Mouse (Mus musculus) 416B (cell line): ENCODE measurements around the gene Syt8.

ENCODE experiments used
- DNase-seq: peaks from one replicate; pipeline ENCODE4 v3.0.0; 2011; ENCODE audit warnings: low read depth

Gene Syt8

DNA sequence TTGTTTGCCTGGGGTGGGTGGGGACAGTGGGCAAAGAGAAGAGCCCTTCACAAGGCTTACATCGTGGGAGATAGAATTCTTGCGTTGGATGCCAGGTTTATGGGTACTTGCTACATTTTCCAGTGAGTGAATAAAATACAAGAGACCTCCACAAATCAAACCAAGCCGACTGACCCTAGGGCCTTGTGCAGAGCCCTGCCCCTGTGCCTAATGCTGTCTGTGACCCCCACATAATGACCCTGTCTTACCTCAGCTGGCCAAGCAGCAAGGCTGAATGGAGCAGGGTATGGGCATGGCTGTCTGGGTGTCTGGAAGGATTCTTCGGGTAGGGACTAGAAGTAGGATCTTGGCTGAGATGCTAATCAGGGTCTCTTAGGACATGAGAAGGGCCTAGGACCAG lies 11.6 kb downstream of the Syt8 start:
- no peak for DNase-seq

DNA sequence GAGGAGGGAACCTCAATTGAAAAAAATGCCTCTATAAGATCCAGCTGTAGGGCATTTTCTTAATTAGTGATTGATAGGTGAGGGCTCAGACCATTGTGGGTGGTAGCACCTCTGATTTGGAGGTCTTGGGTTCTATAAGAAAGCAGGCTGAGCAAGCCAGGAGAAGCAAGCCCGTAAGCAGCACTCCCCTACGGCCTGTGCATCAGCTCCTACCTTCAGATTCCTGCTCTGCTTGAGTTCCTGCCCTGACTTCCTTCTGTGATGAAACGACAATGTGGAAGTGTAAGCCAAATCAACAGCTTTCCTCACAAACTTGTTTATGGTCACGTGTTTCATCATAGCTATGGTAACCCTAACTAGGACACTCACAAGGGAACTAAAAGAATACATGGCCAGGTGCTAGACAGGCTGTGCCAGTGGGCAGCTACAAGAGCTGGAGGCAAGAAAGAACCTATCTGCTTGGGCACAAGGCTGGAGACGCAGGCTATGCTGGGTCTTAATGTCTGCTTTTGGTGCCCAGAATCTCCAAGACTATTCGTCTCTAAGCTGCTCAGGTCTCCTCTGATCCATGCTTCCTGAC lies 14.5 kb downstream of the Syt8 start:
- no peak for DNase-seq

DNA sequence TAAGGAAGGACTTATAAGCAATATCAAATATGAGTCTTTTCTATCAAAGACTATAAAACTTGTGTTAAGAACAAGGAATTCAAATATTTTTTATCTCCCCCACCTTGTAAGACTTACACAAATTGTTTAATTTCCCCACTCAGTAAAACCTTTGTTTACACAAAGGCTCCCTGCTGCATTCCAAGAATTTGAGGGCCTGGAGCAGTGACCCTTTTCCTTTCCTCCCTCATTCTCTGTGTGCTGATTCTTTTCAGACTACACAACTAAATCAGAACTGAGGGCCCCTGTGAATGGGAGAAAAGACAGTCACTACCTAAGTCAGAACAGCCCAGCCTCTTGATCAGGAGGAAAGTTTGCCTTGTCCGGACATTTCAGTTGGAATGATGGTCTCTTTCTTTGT lies 20.1 kb downstream of the Syt8 start:
- DNase-seq, result no peak

DNA sequence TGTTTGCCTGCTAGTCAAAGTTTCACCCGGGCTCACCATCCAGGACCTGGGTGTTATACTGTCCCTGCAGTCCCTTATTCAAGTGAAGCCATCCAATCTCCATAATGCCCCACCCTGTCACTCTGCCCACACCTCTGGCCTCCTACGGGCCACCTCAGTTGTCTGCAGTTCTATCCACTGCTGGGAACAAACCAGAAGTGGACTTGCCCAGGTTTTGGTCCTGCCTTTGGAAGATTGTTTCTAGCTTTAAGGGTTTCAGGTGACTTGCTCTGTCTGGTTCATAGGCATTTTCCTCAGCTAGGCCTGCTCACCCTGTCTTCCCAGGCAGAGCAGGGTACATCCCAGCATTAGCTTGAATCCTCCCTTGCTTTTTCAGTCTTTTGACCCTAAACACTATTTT lies 20.6 kb downstream of the Syt8 start:
- no peak for DNase-seq

DNA sequence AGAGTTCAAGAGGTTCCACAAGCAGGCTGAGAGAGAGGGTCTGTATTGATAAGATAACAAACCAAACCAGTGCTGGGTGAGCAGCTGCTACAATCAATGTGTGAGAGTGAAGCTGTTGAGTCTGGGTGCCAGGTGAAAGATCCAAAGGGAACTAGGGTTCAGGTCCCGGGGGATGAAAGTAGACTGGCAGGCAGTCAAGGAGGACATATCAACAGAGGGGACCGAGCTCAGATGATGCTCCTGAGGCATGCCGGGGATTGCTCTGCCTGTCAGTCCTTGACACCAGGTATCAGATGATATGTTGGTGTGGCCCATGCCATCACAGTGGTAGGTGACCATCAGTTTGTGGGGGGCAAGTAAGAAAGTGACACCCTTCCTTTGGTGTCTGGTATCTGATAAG lies 22.2 kb downstream of the Syt8 start:
- DNase-seq, result no peak

DNA sequence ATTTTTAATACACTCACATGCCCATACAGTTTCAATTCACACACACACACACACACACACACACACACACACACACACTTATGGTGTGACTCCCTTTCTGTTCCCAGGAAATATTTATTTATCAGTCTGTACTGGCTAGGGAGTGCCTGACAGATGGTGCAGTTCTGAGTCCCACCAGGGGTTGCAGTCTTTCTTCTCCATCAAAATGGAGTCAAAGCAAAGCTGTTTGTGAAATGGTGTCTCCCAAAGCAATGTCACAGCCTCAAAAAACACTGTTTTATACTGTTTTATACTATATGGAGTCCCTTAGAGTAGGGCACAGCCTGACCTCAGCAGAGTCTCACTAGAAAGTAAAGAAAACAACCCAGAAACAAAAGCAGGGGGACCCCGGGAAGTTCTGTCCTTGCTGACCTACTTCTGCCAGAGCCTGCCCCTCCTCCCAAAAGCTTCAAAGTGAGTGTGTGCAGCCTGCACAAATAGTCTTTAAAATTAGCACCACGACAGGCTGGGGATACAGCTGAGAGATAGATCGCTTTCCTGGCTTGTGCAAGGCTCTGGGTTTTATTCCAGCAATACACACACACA lies 22.7 kb downstream of the Syt8 start:
- DNase-seq, result peak; percentile 47

DNA sequence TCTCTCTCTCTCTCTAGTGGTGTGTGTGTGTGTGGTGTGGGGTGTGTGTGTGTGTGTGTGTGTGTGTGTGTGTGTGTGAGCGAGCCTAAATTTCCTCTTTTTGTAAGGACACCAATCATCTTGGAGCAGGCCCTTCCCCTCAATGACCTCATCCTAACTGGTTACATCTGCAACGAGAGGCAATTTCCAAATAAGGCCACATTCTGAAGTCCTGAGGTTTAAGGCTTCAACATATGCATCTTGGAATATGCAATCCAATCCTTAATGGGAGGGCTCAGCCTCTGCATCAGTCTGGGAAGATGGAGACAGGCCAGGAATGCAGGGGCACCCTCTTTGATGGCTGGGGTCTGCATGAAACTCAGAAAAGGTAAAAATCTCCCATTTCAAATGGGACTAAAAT lies 23.4 kb downstream of the Syt8 start:
- peak; percentile 93 for DNase-seq

DNA sequence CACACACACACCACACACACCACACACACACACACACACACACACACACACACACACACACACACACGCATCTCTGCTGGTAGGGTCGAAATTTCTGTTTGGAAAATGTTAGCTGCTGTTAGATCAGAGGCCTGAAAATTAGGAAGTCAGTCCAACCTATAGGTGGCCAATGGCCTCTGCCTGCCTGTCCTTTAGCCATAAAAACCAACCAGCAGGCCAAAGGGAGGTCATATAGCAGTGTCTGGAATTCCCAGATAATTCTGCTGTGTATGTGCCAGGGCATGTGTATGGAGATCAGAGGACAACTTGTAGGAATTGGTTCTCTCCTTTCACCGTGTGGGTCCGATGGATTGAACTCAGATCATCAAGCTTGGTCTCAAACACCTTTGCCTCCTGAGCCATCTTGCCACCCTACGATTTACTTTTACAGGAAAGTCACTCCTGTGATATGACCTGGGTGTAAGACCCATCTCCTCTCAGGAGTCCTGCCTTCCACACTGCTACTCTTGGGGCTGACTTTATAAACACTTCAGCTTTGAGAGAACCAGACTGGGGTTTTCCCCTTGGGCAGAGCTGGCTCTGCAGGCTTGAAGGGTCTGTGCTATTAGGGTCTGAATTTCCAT lies 24.1 kb downstream of the Syt8 start:
- DNase-seq, result no peak

DNA sequence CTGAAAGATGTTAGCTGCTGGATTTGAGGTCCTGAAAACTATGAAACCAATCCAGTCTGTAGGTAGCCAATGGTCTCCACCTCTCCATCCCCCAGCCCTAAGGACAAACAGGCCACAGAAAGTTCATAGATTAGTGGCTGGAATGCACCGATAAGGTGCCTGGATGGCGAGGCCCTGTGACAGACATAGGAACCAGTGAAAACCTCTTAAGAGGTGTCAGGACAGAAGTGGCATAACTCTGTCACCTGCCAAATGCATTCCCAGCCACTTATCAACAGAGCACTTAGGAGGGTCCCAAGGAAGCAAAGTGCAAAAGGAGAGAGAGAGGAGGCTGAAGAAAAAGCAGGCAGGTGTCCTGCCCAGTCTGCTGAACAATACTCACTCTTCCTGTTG lies 24.6 kb downstream of the Syt8 start:
- DNase-seq, result no peak

DNA sequence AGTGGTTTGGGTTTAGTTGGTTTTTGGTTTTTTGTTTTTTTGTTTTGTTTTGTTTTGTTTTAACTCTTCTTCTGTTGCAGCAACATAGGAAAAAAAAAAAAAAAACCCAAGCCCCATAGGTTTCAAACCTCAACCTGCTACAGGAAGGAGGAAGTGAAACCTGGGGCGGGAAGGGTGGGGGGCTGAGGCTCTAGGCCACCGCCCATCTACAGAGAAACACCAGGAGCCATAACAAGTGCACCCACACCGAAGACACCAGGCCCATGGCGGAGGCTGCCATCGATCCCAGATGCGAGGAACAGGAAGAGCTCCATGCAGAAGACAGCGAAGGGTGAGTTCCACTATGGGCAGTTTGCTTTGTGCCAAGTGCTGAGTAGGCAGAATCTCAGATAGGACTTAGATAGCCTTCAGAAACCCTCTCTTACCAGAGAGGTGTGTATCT lies 26.0 kb downstream of the Syt8 start, which contains the start of gene Lsp1:
Gene Lsp1 (plus strand): TSS at position 174 of the 442 bp plus-strand sequence.
- no peak for DNase-seq

DNA sequence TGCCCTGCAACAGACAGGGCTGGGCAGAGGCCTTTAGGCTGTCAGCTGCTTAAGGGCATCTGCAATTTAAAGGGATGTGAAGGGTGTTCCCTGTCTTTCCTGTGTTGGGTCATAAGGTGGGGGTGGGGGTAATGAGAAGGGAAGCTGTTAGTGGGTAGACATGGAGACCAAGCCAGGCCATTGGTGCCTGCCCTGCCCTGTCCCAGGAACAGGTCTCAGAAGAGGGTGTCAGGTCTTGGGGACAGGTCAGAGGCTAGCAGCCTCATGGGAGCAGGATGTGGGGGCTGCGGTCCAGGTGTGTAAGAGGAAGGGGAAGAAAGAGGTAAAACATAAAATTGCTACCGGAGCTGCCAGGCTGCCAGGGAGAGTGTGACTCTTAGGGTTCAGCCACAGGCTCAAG lies 26.8 kb downstream of the Syt8 start:
- no peak for DNase-seq

DNA sequence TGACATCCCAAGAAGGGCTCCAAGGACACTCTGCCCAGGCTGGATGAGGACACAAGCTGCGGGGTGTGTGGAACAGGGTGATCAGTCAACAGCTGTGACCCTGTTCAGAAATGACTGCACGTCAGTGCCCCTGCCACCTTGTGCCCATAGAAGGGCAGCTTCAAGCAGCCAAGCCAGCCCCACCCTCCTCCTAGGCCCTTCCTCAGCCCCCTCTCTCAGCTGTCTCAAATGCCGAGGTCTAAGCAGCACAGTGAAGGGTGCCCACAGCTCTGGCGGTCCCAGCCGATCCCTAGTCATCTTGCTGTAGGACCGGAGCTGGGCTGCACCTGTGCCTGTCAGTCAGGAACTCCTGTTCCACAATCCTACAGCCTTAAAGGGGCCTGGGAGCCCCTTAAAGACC lies 27.5 kb downstream of the Syt8 start:
- DNase-seq, result no peak

DNA sequence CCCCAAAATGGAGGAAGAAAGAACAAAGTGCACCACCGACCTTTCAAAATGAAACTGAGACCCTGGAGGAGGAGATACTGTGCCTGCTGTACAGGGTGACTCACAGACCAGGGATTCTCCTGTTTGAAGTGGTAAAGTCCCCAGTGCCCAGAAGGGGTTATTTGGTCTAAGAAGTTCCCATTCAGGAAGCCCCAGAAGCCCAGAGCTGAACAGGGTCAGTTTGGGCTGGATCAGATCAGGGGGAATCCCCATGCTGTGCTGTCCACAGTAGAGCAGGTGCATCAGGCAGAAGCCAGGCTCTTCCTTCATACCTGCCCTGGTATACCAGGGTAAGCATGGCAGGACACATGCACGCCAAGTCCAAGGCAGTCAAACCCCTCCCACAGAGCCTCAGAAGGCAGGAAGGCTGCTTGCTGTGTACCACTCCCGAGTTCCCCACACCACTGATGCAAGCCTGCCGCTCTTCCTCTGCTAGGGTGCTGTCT lies 28.0 kb downstream of the Syt8 start:
- DNase-seq, result no peak

DNA sequence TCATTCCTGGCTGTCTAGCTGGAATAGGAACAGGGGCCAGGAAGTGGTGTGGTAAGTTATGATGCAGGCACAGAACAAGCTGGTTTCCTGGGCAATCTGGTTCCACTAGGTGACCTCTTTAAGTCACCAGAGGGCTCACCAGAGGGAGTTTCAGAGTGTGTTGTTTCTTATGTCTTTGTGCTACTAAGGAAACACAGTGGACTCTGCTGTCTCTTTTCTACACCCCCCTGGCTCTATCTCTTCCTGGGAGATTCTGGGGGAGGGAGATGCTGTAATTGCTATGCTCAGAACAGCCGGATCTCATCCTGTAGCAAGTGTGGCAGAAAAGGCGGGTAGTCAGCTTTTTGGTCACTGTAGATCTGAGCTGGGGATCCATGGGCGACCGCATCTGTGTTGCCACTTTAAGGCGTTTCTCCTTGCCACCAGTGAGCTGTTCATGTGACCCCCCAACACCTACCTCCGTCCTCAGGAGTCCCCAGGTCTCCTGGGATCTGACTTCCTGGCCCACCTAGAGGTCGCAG lies 35.6 kb downstream of the Syt8 start:
- DNase-seq, result no peak

DNA sequence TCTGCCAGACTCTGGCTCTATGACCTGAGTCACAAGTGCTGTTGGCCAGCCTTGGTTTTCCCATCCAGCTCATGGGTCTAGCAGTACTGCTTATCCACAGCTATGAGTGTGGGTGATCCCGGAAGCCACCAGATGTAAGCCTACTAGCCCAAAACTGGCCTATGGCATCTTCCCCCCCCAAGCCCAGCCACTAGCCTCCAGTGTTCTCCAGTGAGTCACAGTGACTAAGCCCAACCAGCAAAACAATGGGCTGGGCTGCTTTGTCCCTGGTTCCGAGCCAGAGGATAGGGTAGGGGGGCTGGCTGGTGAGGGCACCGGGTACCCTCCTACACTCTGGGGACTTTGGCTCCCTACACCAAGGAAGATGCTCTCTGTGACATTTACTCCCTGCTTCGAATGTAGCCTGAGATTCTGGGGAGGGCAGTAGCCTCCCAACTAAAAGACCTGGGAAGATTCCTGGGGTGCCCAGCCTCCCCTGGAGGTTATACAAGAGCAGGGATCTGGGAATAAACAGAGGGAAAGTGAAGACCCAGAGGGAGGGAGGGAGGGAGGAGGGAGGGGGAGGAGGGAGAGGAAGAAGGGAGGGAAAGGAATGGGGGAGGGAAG lies 36.3 kb downstream of the Syt8 start:
- peak; percentile 59 for DNase-seq

DNA sequence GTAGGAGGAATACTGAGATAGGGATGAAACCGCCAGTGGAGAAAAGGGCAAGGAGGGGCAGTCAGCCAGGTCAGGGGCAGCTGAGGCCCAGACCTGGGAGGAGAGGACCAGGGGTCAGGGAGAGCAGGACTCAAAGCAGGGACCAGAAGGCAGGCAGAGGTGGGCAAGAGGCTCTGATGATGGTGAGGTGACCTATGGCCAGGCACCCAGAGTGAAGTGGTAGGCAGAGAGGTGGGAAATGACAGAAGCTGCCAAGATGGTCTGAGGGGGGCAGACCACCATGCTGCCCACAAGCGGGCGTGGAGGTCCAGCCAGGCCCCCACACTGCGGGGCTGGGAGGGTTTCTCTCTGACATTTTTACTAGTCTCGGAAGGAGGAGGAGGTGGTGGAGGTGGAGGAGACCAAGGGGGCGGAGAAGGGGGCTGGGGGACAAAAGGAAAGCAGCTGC lies 36.8 kb downstream of the Syt8 start:
- DNase-seq, result no peak

DNA sequence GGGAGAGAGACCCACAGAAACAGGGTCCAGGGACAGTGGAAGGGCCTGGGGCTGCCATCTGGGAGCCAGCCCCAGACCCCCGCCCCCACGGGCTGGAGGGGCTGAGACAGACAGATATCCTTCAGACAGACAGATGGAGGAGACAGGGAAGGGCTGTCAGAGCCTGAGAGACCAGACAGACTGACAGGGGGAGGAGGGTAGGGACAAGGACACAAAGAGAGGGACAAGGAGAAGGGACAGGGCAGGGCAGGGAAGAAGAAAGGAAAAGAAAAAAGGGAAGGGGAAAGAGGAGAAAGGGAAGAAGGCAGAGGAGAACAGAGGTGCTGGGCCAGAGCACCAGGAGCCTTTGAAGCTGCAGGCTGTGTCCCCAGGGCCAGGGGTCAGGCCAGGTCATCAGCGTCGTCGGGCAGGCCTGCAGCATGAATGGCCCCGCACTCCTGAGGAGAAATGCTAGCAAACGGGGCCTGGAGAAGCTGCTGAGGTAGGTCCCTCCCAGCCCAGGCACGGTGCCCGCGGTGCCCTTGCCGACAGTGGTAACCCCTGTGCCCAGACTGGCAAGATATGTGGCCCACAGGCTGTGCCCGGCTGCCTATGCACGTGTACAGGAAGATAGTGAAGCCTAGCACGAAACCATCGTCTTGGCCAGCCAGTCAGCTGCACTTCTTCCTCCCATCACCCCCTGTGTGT lies 37.4 kb downstream of the Syt8 start:
- DNase-seq, result no peak

DNA sequence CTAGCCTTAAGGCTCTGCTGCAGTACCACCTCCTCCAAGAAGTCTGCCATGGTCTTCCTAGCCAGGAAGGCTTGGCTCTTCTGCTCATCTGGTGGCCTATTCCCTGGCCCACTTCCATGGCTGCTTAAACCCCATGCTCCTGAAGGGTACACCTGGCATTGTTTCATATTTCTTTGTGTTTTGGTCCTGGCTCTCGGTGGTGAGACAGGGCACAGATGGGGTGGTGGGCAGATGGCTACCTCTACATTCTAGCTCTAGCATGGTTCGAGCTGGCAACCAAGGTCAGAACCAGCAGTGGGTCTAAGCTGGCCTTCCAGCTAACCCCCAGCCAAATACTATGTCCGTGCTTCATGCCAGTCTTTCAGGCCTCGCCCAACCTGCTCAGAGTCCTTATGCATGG lies 38.3 kb downstream of the Syt8 start:
- no peak for DNase-seq

DNA sequence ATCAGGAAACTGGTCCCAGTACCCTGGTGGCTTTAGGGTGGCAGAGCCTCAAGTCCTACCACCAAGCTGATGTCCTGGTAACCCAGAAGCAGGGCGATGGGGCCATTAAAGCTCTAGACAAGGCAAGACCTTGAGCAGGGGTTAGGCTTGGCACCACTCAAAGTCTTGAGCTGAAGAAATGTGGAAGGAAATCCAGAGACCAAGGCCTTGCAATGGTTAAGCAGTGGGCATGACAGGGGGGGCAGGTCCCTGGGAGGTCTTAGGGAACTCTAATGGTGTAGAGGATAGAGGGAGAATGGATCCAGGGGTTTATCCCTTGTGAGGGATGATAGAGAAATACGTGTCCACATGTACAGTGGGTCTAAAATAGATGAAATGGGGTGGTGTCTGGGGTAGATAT lies 38.8 kb downstream of the Syt8 start:
- no peak for DNase-seq

DNA sequence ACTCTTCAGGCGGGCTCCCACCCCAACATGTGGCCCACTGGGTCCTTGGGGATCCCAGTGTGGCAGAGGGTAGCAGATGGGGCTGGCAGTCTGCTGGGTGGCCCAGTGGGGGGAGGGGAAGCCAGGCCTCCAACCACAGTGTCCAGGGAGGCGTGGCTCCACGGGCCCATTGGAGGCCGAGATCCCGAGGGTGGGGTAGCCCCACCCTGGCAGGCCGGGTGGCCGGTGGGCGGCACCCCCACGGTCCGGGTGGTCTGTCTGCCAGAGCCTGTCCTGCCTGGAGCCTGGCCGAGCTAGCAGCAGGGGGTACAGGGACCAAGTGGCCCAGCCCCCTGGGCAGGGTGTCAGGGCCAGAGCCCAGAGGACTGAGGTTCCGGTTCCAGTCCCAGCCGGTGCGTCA lies 40.1 kb downstream of the Syt8 start:
- no peak for DNase-seq

DNA sequence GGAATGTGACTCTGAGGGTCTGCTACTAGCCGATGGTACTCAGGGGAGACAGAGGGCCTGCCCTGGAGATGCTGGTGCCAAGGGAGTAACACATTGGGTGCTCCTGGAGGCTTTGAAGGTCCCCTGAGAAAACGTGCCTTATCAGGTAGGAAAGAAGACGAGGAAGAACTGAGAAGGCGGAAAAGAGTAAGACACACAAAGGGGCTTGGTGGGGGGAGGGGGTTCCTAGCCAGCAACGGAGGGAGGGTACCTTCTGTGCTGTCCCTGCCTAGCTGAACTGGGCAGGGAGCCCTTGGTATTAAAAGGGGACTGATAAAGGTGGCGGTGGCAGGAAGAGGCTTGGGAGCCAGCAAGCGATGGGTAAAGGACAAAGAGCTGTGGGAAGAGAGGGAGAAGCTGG lies 41.0 kb downstream of the Syt8 start:
- no peak for DNase-seq

DNA sequence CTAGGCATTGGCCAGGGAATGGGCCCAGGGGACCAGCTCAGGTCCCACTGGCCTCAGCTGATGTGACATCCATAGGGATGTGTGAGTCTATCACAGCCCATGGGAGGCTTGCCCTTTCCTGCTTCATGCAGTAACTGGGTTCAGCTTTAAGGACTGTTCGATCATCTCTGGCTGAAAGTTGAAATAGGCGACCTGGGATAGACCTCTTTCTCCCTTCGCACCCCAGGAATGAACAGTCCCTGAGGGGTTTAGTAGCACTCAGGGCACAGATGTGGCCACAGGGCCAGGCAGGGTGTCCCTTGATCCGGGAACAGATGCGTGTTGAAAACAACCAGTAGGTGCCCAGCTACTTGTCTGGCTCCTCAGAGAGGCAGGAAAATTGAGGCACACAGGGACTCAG lies 41.6 kb downstream of the Syt8 start:
- DNase-seq, result no peak
